Mouse (Mus musculus): ENCODE results near the gene Gipc2.

DNA sequence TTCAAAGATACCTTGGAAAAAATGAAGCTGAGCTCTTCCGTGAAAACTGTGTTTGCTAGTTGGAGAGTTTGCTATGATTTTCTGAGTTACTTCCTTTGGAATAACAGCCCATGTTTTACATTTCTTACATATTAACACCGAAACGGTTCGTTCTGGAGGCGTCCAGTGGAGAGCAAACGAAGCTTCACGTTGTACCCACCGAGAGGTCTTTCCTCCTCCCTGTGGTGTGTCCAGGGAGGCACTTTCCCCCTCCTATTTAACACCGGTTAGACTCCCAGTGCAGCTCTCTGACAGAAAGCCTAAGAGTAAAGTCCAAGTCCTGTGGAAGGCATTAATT lies 1.0 kb downstream of the Gipc2 start:
- no peak for TF ChIP-seq CTCF (IDR thresholded peaks at IDR 0.05; ENCODE audit: low read depth, low read length)
- TF ChIP-seq POLR2A (IDR thresholded peaks at IDR 0.05; ENCODE audit: borderline replicate concordance, low read depth, low read length) = no peak

Data from bone marrow macrophage, adult 2 months (primary cell).